Mouse (Mus musculus) cerebellum, adult 2 months (tissue): ENCODE data around the gene Mpp4.

Experiments used
- CTCF ChIP-seq: fragments of 200-500 bp; IDR thresholded peaks from 2 replicates; pipeline ENCODE4 v1.5.1; 2011; ENCODE audit warnings: low read depth, mild to moderate bottlenecking, control low read depth, low read length, moderate library complexity, borderline replicate concordance; ENCODE audit not compliant: insufficient read depth
- POLR2A ChIP-seq: fragments of 200-500 bp; IDR thresholded peaks from 2 replicates; pipeline ENCODE4 v1.6.1; 2011; ENCODE audit warnings: low read length, control low read depth, borderline replicate concordance; ENCODE audit not compliant: insufficient read depth

DNA sequence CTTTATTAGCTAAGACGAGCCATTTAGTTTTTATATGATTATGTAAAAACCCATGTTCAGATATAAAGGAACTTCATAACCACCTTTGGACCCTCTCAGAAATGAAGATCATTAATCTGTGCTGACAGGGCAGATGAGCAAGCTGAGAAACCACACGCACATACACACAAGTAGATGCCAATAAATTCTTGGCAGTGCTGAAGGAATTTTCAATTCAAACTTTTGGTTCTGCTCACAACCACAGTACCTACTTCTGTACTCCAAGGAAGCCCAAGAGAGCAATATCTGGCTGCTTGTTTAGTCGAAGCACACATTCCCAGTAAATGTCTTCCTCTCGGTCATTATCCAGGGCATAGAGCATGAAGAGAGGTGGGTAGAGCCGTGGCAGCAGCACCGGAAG is 6.4 kb upstream of the Mpp4 start:
- TF ChIP-seq POLR2A (no peak), CTCF (no peak)
